Mouse (Mus musculus): ENCODE results near the gene Sppl3. TPM values are rescaled to one million over a fixed set of nuclear protein-coding genes. Genes with fewer than 3 reads are reported as not detected.

Gene Sppl3
- total and polyA plus RNA-seq, 3 experiments = 14.3 to 29.2 (median 14.9) TPM

DNA sequence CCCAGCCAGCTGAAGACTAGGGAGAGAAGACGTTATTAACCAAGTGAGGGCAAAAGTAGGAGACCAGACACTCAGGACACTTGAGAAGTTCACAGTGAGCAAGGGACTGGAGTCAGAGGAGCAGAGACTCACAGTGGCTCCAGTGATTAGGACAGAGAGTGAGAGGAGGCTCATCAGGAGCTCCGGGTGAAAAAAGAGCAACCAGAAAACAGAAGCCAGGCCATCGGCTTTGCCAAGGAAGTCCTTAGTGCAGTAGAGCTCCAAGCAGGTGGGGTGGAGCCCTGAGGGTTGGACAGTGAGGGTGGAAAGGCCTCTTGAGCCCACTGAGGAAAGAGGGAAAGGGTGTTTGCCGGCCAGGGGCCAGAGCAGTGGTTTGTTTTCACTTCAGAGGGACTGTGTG, 7.9 kb downstream of the Sppl3 start:
- H3K27me3 ChIP-seq (replicated peaks) = no peaks in the 10 kb centered on the region
- no peak overlapping the region for H3K4me3 ChIP-seq (replicated peaks in 1 of 3; ENCODE audit: low read depth in 2 of 3, low read length in 2 of 3, poor library complexity in 1 of 3)
- peaks cover 75% of the 10 kb centered on the region for H3K79me2 ChIP-seq (replicated peaks; ENCODE audit: control insufficient read depth, extremely low read depth, insufficient read depth, poor library complexity, severe bottlenecking)
- dilution Hi-C loops (cut with MboI; ENCODE audit: extremely low pct_ligation_motif_present, extremely low pct_unique_long_range_greater_than_20kb, low sequenced_read_pairs) = no loop called here
- no peak overlapping the region for H3K4me2 ChIP-seq (ENCODE audit: insufficient read depth, low read depth, poor library complexity, severe bottlenecking)
- H3K27ac ChIP-seq (ENCODE audit: insufficient read depth, low read depth) = no peak overlapping the region
- H3K9me3 ChIP-seq (replicated peaks; ENCODE audit: low read length) = no peaks in the 10 kb centered on the region
- TF ChIP-seq MAZ (IDR thresholded peaks at IDR 0.05; ENCODE audit: low read depth, low read length) (no peak), ETS1 (conservative IDR thresholded peaks at IDR 0.05; ENCODE audit: low read depth, low read length) (no peak), SIN3A (IDR thresholded peaks at IDR 0.05; ENCODE audit: low read length) (no peak), MAFK (IDR thresholded peaks at IDR 0.05; ENCODE audit: insufficient replicate concordance, low read length) (no peak), PAX5 (IDR thresholded peaks at IDR 0.05; ENCODE audit: low read length) (no peak), MEF2A (IDR thresholded peaks at IDR 0.05; ENCODE audit: borderline replicate concordance, low read depth, low read length) (no peak), EP300 (IDR thresholded peaks at IDR 0.05; ENCODE audit: low read length) (no peak), GABPA (IDR thresholded peaks at IDR 0.05; ENCODE audit: insufficient replicate concordance, low read depth, low read length) (no peak), ELF1 (IDR thresholded peaks at IDR 0.05; ENCODE audit: low read depth, low read length) (no peak), USF2 (conservative IDR thresholded peaks at IDR 0.05; ENCODE audit: low read depth, low read length) (no peak), ZKSCAN1 (IDR thresholded peaks at IDR 0.05; ENCODE audit: borderline replicate concordance, low read depth, low read length) (no peak), NRF1 (IDR thresholded peaks at IDR 0.05; ENCODE audit: low read depth, low read length) (no peak), CTCF (conservative IDR thresholded peaks at IDR 0.05 in 1 of 2, IDR thresholded peaks at IDR 0.05 in 1 of 2; ENCODE audit: low read depth in 2 of 2, low read length in 2 of 2) (no peak), CHD1 (IDR thresholded peaks at IDR 0.05; ENCODE audit: low read depth, low read length) (no peak), BHLHE40 (IDR thresholded peaks at IDR 0.05; ENCODE audit: low read depth, low read length) (no peak), JUND (conservative IDR thresholded peaks at IDR 0.05; ENCODE audit: low read depth, low read length) (no peak), TCF12 (IDR thresholded peaks at IDR 0.05; ENCODE audit: low read depth, low read length) (no peak), JUN (IDR thresholded peaks at IDR 0.05; ENCODE audit: insufficient read depth, low read depth, low read length) (no peak), POLR2A (IDR thresholded peaks at IDR 0.05; ENCODE audit: low read depth, low read length) (no peak), IRF4 (IDR thresholded peaks at IDR 0.05; ENCODE audit: low read depth, low read length) (no peak)
- in situ Hi-C loops (cut with MboI; ENCODE audit: low pct_ligation_motif_present, low pct_unique_long_range_greater_than_20kb, low sequenced_read_pairs) = no loop called here
- peaks cover 2 to 17% of the 10 kb centered on the region in 2 experiments for H3K36me3 ChIP-seq (replicated peaks in 1 of 2; ENCODE audit: control insufficient read depth in 1 of 2, insufficient read depth in 1 of 2, low read length in 1 of 2)
- no peak overlapping the region for H3K9ac ChIP-seq (ENCODE audit: insufficient read depth, low read depth)
- no peak for DNase-seq (ENCODE audit: extremely low read depth)
- peaks cover 9 to 43% of the 10 kb centered on the region in 2 experiments for H3K4me1 ChIP-seq (ENCODE audit: control insufficient read depth in 1 of 2, insufficient read depth in 2 of 2)

DNA sequence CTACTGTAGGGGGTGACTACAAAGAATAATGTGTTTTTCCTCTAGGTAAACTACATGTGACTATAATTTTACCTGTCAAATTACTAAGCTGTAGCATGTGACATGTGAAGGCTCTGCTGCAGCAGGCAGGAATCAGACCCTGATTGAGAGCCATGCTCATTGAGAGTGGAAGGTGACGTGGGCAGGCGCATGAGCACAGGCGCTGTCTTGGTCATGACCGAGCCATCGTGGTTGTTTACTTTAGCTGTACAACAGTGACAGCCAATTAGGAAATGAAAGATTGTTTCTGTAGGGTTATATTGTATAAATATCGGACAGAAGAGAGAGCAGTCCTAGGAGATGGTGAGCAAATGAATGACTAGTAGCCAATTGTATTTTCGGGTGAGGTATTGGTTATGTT, 11.1 kb downstream of the Sppl3 start:
- H3K9me3 ChIP-seq (replicated peaks; ENCODE audit: low read length) = no peaks in the 10 kb centered on the region
- no peak for DNase-seq (ENCODE audit: extremely low read depth)
- in situ Hi-C loops (cut with MboI; ENCODE audit: low pct_ligation_motif_present, low pct_unique_long_range_greater_than_20kb, low sequenced_read_pairs) = no loop called here
- H3K4me2 ChIP-seq (ENCODE audit: insufficient read depth, low read depth, poor library complexity, severe bottlenecking) = no peak overlapping the region
- peaks cover 3 to 36% of the 10 kb centered on the region in 2 experiments; a peak in 2 of 4 replicates for H3K4me1 ChIP-seq (ENCODE audit: control insufficient read depth in 1 of 2, insufficient read depth in 2 of 2)
- no peaks in the 10 kb centered on the region for H3K27me3 ChIP-seq (replicated peaks)
- dilution Hi-C loops (cut with MboI; ENCODE audit: extremely low pct_ligation_motif_present, extremely low pct_unique_long_range_greater_than_20kb, low sequenced_read_pairs) = no loop called here
- H3K36me3 ChIP-seq (replicated peaks in 1 of 2; ENCODE audit: control insufficient read depth in 1 of 2, insufficient read depth in 1 of 2, low read length in 1 of 2) = peaks cover 0 to 17% of the 10 kb centered on the region in 2 experiments
- no peak overlapping the region for H3K27ac ChIP-seq (ENCODE audit: insufficient read depth, low read depth)
- TF ChIP-seq MAZ (IDR thresholded peaks at IDR 0.05; ENCODE audit: low read depth, low read length) (no peak), GABPA (IDR thresholded peaks at IDR 0.05; ENCODE audit: insufficient replicate concordance, low read depth, low read length) (no peak), TBP (conservative IDR thresholded peaks at IDR 0.05; ENCODE audit: low read depth, low read length) (no peak), E2F4 (IDR thresholded peaks at IDR 0.05; ENCODE audit: insufficient replicate concordance, low read depth, low read length) (no peak), POLR2AphosphoS2 (IDR thresholded peaks at IDR 0.05; ENCODE audit: low read depth, low read length) (no peak), MAX (IDR thresholded peaks at IDR 0.05; ENCODE audit: low read length) (no peak), MAFK (IDR thresholded peaks at IDR 0.05; ENCODE audit: insufficient replicate concordance, low read length) (no peak), CHD2 (IDR thresholded peaks at IDR 0.05; ENCODE audit: low read length) (no peak), ELF1 (IDR thresholded peaks at IDR 0.05; ENCODE audit: low read depth, low read length) (no peak), ZC3H11A (IDR thresholded peaks at IDR 0.05; ENCODE audit: low read depth, low read length) (no peak), MXI1 (IDR thresholded peaks at IDR 0.05; ENCODE audit: low read depth, low read length) (no peak), NELFE (IDR thresholded peaks at IDR 0.05; ENCODE audit: low read depth, low read length) (no peak)
- no peak overlapping the region for H3K4me3 ChIP-seq (replicated peaks in 1 of 3; ENCODE audit: low read depth in 2 of 3, low read length in 2 of 3, poor library complexity in 1 of 3)
- H3K9ac ChIP-seq (ENCODE audit: insufficient read depth, low read depth) = no peak overlapping the region
- peaks cover 79% of the 10 kb centered on the region for H3K79me2 ChIP-seq (replicated peaks; ENCODE audit: control insufficient read depth, extremely low read depth, insufficient read depth, poor library complexity, severe bottlenecking)

All from CH12.LX (cell line).